Comparison of ENCODE assay signal across 24 mouse cellular contexts in the genomic region with DNA sequence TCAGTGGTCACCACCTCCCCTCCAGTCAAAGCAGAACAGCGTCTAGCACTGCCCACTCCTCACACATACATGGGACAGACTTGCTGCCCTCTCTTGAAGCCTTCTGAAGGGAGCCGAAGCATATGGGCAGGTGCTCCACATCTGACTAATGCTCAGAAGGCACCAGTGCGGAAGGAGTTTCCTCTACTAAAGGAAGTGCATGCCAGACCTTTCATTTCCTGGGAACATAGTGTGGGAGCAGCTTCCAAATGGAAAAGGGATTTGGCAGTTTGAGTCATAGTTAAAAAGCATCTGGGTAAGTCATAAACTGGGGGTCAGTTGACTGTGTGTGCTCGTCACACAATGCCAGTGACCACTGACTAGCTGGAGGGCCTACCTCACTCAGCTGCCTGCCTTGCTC.
DNase-seq lines count a peak whose midpoint lies in the region; ATAC-seq and TF ChIP-seq lines count a peak whose summit lies in the region.
"Had no signal": no experiment of that assay in that cellular context is flagged by ENCODE, and none has a peak within 500 bp of the region (broad histone marks: within the 10 kb centered on the region; RNA-seq: fewer than 3 reads in every experiment).

No protein-coding gene starts in this region.

- no peaks in the 10 kb centered on the region for H3K36me3 ChIP-seq in heart, postnatal 0 days (replicated peaks; ENCODE audit: control insufficient read depth, insufficient read depth, low read length)
- no peaks in the 10 kb centered on the region for H3K36me3 ChIP-seq in lung, postnatal 0 days (ENCODE audit: insufficient read depth, low read length)
- H3K36me3 ChIP-seq: embryonic facial prominence, embryonic 15.5 days; hindbrain, embryonic 12.5 days; limb, embryonic 13.5 days; liver, embryonic 12.5 days; midbrain, embryonic 10.5 days; neural tube, embryonic 13.5 days; stomach, embryonic 15.5 days had no signal

- intact Hi-C loops in gastrocnemius, postnatal 14 days (cut with DNase I; ENCODE audit: low total_unique reads): no loop called here

- no peak for TF ChIP-seq CTCF in heart, postnatal 0 days (IDR thresholded peaks at IDR 0.05; ENCODE audit: low read depth)
- TF ChIP-seq CTCF in lung, postnatal 0 days (IDR thresholded peaks at IDR 0.05): no peak

- no peak overlapping the region for H3K4me3 ChIP-seq in heart, postnatal 0 days (ENCODE audit: low read depth, low read length)
- no peak overlapping the region for H3K4me3 ChIP-seq in lung, postnatal 0 days (ENCODE audit: low read depth, low read length)
- H3K4me3 ChIP-seq: embryonic facial prominence, embryonic 15.5 days; hindbrain, embryonic 12.5 days; limb, embryonic 13.5 days; liver, embryonic 12.5 days; midbrain, embryonic 10.5 days; myocyte; neural tube, embryonic 13.5 days; stomach, embryonic 15.5 days had no signal

- no peaks in the 10 kb centered on the region for H3K27me3 ChIP-seq in heart, postnatal 0 days (ENCODE audit: control insufficient read depth, insufficient read depth, low read length)
- no peaks in the 10 kb centered on the region for H3K27me3 ChIP-seq in lung, postnatal 0 days (replicated peaks; ENCODE audit: insufficient read depth, low read length)
- H3K27me3 ChIP-seq: embryonic facial prominence, embryonic 15.5 days; hindbrain, embryonic 12.5 days; limb, embryonic 13.5 days; liver, embryonic 12.5 days; neural tube, embryonic 13.5 days; stomach, embryonic 15.5 days had no signal

- no peak overlapping the region for H3K27ac ChIP-seq in heart, postnatal 0 days (ENCODE audit: low read depth)
- no peak overlapping the region for H3K27ac ChIP-seq in lung, postnatal 0 days (ENCODE audit: low read length)
- H3K27ac ChIP-seq: embryonic facial prominence, embryonic 15.5 days; hindbrain, embryonic 12.5 days; limb, embryonic 13.5 days; liver, embryonic 12.5 days; midbrain, embryonic 10.5 days; neural tube, embryonic 13.5 days; stomach, embryonic 15.5 days had no signal

- no peaks in the 10 kb centered on the region for H3K9me3 ChIP-seq in heart, postnatal 0 days (replicated peaks; ENCODE audit: control insufficient read depth, low read length)
- no peaks in the 10 kb centered on the region for H3K9me3 ChIP-seq in lung, postnatal 0 days (ENCODE audit: low read length)
- H3K9me3 ChIP-seq: embryonic facial prominence, embryonic 15.5 days; hindbrain, embryonic 12.5 days; limb, embryonic 13.5 days; liver, embryonic 12.5 days; midbrain, embryonic 10.5 days; neural tube, embryonic 13.5 days; stomach, embryonic 15.5 days had no signal

- peak; percentile 49; the same call in 1 of the 2 replicates for TF ChIP-seq EP300 in heart, postnatal 0 days (IDR thresholded peaks at IDR 0.05; ENCODE audit: low read depth)
- no peak for TF ChIP-seq EP300 in lung, postnatal 0 days (IDR thresholded peaks at IDR 0.05)

- H3K9ac ChIP-seq in heart, postnatal 0 days (replicated peaks; ENCODE audit: low read depth, low read length): no peak overlapping the region
- H3K9ac ChIP-seq in lung, postnatal 0 days (replicated peaks; ENCODE audit: low read depth): no peak overlapping the region
- H3K9ac ChIP-seq: embryonic facial prominence, embryonic 15.5 days; hindbrain, embryonic 12.5 days; limb, embryonic 13.5 days; liver, embryonic 12.5 days; neural tube, embryonic 13.5 days; stomach, embryonic 15.5 days had no signal

- no peak overlapping the region for H3K4me2 ChIP-seq in heart, postnatal 0 days (ENCODE audit: low read depth, low read length)
- no peak overlapping the region for H3K4me2 ChIP-seq in lung, postnatal 0 days (replicated peaks; ENCODE audit: low read depth, low read length)
- H3K4me2 ChIP-seq: embryonic facial prominence, embryonic 15.5 days; hindbrain, embryonic 12.5 days; limb, embryonic 13.5 days; liver, embryonic 12.5 days; neural tube, embryonic 13.5 days; stomach, embryonic 15.5 days had no signal

- WGBS in heart, postnatal 0 days: 71% methylated on average over 4 of the region's 4 CpGs
- WGBS in lung, postnatal 0 days: 59% methylated on average over 4 of the region's 4 CpGs

- 0 out of 2 replicates have a peak, but pooled peaks have one; percentile 30 for ATAC-seq in heart, postnatal 0 days (ENCODE audit: insufficient read depth, low read depth)
- peak; percentile 28 for ATAC-seq in lung, postnatal 0 days
- ATAC-seq: forebrain, embryonic 14.5 days; intestine, postnatal 0 days; liver, embryonic 12.5 days; midbrain, embryonic 16.5 days had no signal

- peak; percentile 24 for DNase-seq in gastrocnemius, postnatal 25 days
- DNase-seq in gastrocnemius, postnatal 14 days: no peak
- DNase-seq in heart, postnatal 0 days (ENCODE audit: low spot score): no peak
- no peak for DNase-seq in heart, postnatal 4 days
- no peak for DNase-seq in lung, postnatal 0 days (ENCODE audit: low spot score)
- no peak for DNase-seq in lung, postnatal 10 days
- peak; percentile 22 for DNase-seq in skeletal muscle tissue, adult 2 months (ENCODE audit: low read depth, low spot score)
- DNase-seq: adrenal gland, postnatal 14 days; cerebellum, adult 9-11 months; kidney, postnatal 25 days; lung, adult 2 months; retina, postnatal 1 day; thymus, postnatal 36 days had no signal

- H3K4me1 ChIP-seq in heart, postnatal 0 days (ENCODE audit: control insufficient read depth, insufficient read depth): no peaks in the 10 kb centered on the region
- no peaks in the 10 kb centered on the region for H3K4me1 ChIP-seq in lung, postnatal 0 days (ENCODE audit: insufficient read depth, low read depth, low read length)
- H3K4me1 ChIP-seq: embryonic facial prominence, embryonic 15.5 days; liver, embryonic 12.5 days; stomach, embryonic 15.5 days had no signal

Comparison
In these comparisons a context has a peak if more than half of its experiments do, and no peak if none do; other contexts are left out.
1. DNase-seq: peak in gastrocnemius, postnatal 25 days (single experiment) and skeletal muscle tissue, adult 2 months (single experiment); none in gastrocnemius, postnatal 14 days (single experiment), heart, postnatal 0 days (single experiment), heart, postnatal 4 days (single experiment), lung, postnatal 0 days (single experiment) and lung, postnatal 10 days (single experiment).